Mouse (Mus musculus) lung, postnatal 0 days (tissue): Measurements from ENCODE around the gene F12.
A peak's percentile ranks its signal among the peaks of the same experiment; 100 is the strongest.

Source experiments
- CTCF ChIP-seq: IDR thresholded peaks from 2 replicates; pipeline ENCODE4 v1.5.1; 2016; ENCODE audit warnings: antibody characterized with exemption, mild to moderate bottlenecking
- EP300 ChIP-seq: IDR thresholded peaks from 2 replicates; pipeline ENCODE4 v1.6.1; 2016; ENCODE audit warnings: antibody characterized with exemption, mild to moderate bottlenecking, control low read depth

DNA sequence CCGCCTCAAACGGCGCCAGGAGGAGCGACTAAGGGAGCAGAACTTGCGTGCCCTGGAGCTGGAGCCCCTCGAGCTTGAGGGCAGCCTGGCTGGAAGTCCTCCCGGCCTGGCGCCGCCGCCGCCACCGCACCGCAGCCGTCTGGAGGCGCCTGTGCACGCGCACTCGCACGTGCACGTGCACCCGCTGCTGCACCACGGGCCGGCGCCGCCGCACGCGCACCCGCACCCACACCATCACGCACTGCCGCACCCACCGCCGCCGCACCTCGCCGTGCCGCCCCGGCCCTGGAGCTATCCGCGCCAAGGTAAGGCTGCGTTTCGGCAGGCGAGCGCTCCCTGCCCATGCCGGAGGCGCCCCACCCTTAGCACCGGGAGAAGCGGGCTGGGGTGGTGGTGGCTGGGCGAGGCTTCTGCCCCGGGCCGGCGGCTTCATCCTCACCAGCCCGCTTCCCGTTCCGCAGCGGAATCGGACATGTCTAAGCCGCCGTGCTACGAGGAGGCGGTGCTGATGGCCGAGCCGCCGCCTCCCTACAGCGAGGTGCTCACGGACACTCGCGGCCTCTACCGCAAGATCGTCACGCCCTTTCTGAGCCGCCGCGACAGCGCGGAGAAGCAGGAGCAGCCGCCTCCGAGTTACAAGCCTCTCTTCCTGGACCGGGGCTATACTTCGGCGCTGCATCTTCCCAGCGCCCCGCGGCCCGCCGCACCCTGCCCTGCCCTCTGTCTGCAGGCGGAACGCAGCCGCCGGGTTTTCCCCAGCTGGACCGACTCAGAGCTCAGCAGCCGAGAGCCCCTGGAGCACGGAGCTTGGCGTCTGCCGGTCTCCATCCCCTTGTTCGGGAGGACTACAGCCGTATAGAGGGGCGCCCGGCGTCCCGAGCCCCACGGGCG lies 45.8 kb upstream of the F12 start:
- TF ChIP-seq CTCF, result peak; percentile 51
- TF ChIP-seq EP300, result no peak
